Mouse (Mus musculus) mesoderm, embryonic 11.5 days (tissue): ENCODE measurements around the gene Khdc4.

Experiments
- DNase-seq: peaks from one replicate; pipeline ENCODE4 v3.0.0-alpha.2; 2012; ENCODE audit warnings: low read depth, low spot score

The Khdc4 gene

DNA sequence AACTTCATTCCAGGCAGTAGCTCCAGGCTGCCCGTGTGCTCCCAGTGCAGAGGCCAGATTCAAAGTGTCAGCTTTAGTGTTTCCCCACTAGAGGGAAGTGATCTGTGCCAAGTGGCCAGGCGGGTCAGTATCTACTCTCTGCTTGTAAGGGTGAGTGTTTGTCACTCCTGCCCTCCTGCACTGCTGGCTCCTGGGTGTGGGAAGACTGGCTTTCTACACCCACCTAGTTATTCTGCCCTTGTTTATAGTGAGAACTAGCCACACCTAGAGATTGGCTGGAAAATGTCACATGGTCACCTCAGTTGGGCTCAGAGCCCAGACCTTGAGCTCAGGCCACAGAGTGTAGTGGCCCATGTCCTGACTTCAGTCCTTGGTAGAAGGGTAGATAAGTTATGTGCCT is 33.5 kb downstream of the Khdc4 start:
- DNase-seq, result no peak

DNA sequence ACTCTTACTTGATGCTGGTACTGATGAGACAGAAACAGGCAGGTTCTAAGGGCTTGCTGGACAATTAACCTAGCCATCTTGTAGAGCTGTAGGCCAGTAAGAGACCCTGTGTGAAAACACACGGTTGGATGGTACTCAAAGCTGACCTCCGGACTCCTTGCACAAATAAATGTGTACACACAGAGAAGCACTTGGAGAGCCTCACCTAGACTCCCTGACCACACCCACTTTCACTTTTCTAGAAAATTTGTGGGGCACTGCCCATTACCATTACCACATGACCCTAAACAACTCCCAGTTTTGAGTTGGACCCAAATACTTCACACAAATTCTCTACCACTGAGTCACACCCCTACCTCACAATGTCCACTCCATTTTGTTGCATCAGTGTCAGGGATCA is 51.0 kb downstream of the Khdc4 start:
- DNase-seq, result no peak

DNA sequence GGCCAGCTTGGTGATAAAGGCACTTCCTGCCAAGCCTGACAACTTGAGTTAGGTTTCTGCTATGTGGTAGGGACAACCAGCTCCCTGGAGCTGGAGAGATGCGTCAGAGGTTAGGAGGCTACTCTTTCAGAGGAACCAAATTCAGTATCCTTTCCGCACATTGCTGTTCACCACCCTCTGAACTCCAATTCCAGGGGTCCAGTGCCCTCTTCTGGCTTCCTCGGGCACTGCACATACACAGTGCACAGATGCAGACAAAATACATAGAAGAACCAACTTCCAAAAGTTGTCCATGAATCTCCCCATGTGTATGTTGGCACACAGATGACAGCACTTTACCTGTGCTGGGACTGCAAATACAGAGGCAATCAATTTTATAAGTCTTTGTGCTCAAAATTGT is 53.0 kb downstream of the Khdc4 start:
- DNase-seq, result peak; percentile 41

DNA sequence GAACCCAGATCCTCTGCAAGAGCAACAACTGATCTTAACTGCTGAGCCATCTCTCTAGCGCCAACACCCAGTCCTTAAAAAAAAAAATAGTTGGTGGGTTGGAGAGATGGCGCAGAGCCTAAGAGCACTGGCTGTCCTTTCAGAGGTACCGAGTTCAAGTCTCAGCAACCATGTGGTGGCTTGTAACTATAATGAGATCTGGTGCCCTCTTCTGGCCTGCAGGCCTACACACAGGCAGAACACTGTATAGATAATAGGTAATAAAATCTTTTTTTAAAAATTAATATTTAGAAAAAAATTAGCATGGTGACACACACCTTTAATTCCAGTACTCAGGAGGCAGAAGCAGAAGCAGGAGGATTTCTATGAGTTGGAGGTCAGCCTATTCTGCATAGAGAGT is 54.5 kb downstream of the Khdc4 start:
- no peak for DNase-seq

DNA sequence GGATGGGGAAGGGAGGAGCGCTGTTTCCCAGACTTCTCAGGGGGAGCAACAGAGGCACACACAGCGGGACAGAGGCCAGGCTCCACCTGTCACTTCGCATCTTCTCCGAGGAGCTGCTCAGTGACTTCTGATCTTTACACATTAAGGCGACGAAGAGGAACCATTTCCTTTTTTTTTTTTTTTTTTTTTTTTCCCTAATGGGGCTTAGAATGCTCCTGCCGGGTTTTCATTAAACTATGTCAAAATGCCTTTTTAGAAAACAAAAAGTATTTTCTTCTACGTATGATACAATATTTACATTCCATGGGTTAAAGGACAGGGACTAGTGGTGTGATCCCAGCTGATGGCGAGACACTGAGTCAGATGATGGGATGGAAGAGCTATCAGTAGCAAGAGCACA is 59.9 kb downstream of the Khdc4 start:
- DNase-seq, result no peak

DNA sequence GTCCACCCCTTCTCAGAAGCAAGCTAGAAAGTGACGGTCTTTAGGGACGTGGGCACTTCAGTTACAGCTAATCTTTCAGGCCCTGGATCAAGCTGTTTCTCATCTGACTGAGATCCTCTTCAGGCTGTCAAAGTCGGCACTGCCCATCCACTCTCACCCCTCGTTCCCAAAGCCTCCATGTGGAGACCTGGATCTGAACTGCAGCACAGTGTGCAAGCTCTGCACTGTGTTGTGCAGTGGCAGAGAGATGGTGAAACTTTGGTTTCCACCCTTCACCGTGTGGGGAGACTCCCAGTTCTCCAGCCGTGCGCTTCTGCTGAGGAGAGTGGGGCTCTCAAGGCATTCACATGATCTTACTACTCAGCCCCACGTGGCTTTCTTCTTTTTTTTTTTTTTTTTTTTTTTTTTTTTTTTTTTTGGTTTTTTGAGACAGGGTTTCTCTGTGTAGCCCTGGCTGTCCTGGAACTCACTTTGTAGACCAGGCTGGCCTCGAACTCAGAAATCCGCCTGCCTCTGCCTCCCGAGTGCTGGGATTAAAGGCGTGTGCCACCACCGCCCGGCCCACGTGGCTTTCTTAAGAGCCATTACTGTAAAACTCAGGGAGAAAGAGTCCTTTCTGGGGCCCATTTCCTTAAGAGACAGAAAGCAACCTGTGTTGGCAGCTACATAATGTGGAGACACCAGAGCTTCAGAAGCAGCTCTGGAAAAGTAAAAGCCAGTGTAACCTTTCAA is 60.7 kb downstream of the Khdc4 start:
- no peak for DNase-seq

DNA sequence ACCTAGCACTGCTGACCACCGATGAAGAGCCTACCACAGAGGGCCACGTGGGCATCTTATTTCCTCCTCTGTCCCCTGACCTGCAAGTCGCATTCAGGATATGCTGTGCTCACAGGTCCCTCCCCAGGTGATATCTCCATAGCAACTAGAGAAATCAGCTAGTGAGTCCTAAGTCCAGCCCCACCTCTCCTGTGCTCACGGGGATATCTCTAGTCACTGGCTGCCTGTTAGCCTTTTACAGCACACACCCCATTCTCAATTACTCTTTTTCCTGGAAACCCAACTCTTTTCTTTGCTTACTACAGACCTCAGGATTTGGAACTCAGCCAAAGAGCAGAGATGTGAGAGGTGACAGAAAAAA is 61.2 kb downstream of the Khdc4 start:
- no peak for DNase-seq

DNA sequence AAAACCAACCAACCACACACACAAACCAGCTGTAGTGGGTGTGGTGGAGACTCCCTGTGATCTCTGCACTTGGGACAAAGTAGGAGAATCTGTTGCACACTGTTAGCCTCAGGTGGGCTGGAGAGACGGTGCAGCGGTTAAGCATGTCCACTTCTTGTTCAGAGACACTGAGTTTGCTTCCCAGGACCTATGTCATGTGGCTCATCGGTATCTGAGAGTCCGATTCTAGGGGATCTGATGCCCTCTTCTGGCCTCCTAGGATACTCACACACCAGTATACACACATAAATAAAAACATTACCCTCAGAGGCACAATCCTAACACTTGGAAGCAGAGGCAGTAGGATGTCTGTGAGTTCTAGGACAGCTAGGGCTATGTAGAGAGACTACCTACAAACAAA is 68.7 kb downstream of the Khdc4 start:
- peak; percentile 29 for DNase-seq

DNA sequence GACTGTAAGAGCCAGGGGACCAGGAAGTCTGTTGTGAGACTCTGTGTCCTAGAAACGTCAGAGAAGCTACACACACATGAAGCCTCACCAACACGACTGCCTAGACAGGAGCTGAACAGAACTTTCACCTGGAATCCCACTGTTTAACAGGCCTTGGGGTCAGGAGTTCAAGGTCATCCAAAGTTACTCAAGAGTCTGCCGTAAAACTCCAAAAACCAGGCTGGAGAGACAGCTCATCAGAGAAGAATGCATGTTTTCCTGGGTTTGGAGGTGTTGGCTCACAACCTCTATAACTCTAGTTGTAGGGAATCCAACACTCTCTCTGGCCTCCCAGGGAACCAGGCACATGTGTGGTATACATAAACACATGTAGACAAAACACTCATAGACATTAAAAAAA is 69.9 kb downstream of the Khdc4 start:
- DNase-seq, result no peak

DNA sequence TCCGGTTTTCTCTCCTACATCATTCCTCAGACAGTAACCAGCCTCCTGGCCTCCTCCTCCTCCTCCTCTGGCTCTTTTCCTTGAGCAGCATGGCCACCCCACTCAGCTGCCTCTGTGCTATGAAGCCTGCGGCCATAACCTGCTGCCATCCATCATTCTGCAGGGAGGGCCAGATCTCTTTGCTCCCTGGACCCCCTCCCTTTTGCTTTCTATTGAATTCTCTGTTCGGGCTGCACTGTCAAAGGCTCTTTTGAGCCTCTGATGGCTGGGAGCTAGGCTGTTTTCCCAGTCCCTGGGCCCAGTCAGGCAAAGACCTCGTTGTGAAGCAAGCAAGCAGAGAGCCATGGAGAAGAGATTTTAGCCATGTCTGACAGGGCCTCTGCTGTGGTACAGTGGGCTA is 70.7 kb downstream of the Khdc4 start:
- peak; percentile 61 for DNase-seq

DNA sequence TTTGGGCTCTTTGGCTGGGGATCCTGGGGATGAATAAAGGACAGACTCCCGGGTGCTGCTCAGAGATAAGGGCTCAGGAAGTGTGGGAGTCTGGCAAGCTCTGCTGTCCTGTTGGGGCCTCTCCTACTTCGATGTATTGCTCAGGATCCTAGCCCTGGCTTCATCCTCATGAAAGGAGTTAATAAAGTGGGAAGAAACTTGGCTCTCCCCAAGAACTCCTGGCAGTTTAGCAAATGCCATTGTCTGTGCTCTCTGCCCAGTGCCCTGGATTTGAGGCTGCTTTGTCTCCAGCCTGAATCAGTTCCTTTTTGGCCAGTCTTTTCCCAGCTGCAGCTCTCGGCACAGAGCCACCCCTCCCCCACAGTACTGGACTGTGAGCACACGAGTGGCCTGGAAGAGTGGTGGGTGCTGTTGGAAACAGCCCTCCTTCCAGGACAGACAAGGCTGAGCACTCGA is 72.5 kb downstream of the Khdc4 start:
- DNase-seq, result peak; percentile 52

DNA sequence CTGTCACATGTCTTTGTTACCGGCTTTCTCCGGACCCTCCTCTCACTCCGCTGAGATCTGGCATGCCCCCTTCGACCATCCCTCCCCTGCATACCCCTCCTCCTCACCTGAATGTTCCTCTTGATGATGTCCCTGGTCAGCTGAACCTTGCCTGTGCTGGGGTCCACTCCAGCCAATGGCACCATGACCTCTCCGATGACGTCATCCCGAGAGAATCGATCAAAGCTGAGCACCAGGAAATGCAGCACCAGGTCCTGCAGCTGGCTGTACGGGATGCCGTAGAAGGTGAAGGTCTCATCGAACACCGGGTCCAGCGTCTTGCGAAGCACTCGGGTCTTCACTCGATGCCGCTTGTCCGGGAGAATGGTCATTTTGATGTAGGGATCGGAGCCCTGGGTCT is 76.0 kb downstream of the Khdc4 start:
- DNase-seq, result no peak

DNA sequence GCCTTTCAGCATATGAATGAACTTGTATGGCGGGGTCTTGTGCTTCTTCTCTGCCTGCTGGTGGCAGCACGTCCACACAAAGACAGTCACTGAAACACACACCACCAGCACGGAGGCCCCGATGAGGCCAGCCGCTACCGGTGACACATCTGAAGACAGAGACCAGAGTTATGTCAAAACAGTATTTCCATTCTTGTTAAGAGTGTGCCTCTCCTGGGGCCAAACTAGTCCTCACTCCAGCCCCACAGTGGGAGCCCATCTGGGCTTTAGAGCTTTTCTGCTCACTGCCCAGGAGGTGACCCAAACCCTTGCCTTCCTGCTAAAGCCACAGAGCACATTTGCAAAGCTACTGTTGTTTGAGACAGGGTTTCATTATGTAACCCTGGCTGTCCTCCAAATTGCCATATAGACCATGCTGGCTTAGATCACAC is 76.8 kb downstream of the Khdc4 start:
- no peak for DNase-seq
